Mouse (Mus musculus) brain, embryonic 14.5 days (tissue): ENCODE data around the gene Stradb. TPM values are rescaled to one million over a fixed set of nuclear protein-coding genes. Genes with fewer than 3 reads are reported as not detected.

Experiments
- DNase-seq: peaks from one replicate; pipeline ENCODE4 v3.0.0-alpha.2; 2011; ENCODE audit warnings: low read depth
- CTCF ChIP-seq: fragments of 200-500 bp; IDR thresholded peaks from 2 replicates; pipeline ENCODE4 v1.5.1; 2012; ENCODE audit warnings: inconsistent platforms, mild to moderate bottlenecking, moderate library complexity, borderline replicate concordance; ENCODE audit not compliant: insufficient read depth, insufficient read length; ENCODE audit errors: extremely low read depth
- POLR2A ChIP-seq: fragments of 200-500 bp; IDR thresholded peaks from 2 replicates; pipeline ENCODE4 v1.6.1; 2012; ENCODE audit warnings: mild to moderate bottlenecking, inconsistent platforms, borderline replicate concordance; ENCODE audit not compliant: poor library complexity, insufficient read depth, insufficient read length, severe bottlenecking; ENCODE audit errors: extremely low read depth
- polyA plus RNA-seq: library from polyadenylated mRNA; depleted of rRNA; stranded (reverse); fragments of >200 nt; gene quantifications from 2 replicates; pipeline ENCODE4 v1.2.3, GENCODE M21; 2012; rRNA removed

Gene Stradb
- polyA plus RNA-seq = 43.0 and 45.4 TPM in 2 replicates

DNA sequence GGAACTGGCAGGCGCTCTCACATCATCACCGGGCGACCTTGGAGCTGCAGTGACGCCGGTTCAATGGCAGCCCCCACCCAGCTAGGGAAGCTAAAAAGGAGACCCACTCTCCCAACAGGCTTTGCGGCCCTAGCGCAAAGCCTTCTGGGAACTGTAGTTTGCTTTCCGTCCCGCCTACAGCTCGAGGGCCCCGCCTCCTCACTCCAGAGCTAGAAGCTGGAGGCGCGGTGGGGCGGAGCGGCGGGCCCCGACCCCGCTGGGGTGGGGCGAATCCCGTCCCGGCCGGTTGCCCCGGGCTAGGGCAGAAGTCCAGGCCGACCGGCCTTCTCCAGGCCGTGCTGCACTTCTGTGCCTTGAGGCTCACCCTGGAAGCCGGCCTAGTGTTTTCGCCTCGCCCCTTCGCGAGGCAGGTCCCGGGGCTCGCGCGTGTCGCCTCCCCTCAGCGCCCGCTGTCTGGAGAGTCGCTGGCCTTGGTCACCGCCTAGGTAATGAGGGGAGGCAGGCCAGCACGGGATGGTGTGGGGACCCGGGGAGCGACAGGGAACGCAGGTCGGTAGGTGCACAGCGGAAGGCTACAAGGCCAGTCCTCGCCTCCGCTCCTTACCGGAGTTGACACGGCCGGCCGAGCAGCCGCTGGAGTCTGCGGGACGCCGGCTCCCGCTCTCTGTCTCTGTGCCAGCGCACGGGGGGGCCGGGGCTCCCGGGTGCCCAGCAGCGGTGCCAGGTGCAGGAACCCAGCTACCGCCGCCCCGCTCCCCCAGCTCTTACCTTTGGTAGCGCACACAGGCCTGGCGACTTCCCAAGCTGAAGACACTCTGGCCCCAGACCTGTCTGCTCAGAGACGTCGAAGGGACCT, at the start of gene Stradb, which contains the start of gene Trak2:
Gene Stradb (plus strand): TSS at position 157 of the 856 bp plus-strand sequence.
Gene Trak2 (minus strand): TSS at position 65 of the 856 bp plus-strand sequence.
- TF ChIP-seq CTCF = no peak
- peak; percentile 88 for TF ChIP-seq POLR2A
- DNase-seq = peak; percentile 99

DNA sequence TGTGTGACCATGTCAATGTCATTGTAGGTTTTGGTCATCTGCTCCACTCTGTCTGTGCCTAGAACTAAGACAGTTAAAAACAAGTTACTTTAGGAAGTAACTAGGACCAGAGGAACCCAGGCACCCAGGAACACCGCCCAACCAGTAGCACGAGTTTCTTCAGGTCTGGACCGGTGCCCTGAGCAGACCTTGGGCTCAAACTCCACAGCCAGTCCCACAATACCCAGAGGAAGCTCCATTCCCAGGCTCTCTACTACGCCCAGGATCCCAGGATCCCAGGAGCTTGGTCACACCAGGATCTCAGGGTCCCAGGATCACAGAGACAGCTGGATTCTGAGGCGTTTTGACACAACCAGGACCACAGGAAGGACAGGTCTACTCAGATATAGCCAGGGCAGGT, 46.7 kb upstream of the Stradb start:
- DNase-seq = no peak
- no peak for TF ChIP-seq CTCF
- TF ChIP-seq POLR2A = no peak

DNA sequence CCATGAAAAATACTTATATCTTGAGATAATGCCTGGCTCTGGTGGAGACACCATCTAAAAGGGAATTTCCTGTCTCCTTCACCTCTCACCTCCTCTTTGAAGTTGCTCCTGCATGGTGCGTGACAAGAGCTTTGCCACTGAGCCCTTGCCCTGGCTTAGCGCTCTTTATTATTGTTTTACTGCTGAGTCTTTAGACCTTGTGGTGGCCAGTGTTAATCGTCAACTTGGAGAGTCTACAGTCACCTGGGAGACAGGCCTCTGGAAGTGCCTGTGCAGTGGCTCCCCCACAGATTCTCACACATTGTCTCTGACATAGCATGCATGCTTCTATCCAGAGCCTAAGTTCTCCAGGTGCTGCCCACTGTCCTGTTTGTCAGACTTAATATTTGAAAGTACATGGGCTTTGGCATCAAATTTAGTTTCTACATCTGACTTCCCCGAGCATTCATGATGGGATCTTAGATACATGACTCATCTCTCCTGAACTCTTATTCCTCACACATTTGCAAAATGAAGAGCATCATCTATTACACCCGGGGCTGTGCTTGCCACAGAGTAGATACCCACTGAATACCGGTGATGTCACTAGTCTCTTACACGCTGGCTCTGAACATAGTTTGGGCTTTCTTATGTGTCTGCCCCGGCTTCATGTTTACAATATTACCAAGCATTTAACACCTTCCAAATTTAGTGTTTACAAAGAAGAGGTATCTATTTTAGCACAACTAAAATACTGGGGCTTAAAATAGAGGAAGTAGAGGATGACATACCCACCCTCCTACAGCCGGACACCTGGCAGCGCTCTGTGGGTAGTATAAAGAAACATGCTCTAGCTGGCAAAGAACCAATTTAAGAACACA, 36.3 kb upstream of the Stradb start:
- DNase-seq = no peak
- TF ChIP-seq POLR2A (no peak), CTCF (no peak)

DNA sequence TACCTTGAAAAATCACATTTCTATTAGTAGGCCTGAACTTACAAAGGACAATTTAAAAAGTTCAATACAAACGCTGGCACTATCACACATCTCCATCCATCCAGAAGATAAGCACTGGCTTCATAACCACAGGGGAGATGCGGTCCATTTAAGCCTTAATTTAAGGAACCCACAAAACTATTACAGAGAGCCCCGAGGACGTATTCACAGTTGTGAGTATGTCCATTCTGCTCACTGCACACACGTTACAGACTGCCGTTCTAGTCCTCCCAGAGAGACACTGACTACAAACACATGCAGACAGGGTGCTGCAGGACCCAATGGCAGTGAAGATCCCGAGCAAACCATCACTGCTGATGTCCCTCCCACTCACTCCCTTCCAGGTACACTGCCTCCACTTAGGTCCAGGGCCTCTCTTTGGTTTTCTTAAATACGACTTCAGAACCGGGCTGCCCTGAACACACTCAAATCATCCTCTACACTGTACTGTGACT, 35.7 kb upstream of the Stradb start:
- no peak for TF ChIP-seq POLR2A
- no peak for TF ChIP-seq CTCF
- no peak for DNase-seq

DNA sequence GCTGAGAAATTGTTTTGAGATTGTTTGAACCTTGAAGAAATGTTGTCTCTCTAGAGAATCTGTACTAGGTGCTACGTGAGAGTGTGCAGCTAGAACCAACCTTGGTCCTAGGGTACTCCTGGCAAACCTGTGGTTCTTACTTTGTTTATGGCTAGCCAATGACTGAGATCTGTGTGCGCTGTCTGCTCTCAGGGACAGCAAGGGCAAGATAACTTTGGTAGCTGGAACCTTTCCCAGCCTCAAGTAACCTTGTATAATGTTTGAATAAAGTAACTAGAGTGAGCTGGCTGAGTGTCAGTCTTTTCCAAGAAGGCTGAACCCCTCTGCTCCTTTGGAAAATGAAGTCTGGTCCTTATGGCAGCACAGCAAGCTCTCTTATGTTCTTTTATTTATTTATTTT, 27.8 kb upstream of the Stradb start:
- no peak for TF ChIP-seq POLR2A
- no peak for TF ChIP-seq CTCF
- no peak for DNase-seq

DNA sequence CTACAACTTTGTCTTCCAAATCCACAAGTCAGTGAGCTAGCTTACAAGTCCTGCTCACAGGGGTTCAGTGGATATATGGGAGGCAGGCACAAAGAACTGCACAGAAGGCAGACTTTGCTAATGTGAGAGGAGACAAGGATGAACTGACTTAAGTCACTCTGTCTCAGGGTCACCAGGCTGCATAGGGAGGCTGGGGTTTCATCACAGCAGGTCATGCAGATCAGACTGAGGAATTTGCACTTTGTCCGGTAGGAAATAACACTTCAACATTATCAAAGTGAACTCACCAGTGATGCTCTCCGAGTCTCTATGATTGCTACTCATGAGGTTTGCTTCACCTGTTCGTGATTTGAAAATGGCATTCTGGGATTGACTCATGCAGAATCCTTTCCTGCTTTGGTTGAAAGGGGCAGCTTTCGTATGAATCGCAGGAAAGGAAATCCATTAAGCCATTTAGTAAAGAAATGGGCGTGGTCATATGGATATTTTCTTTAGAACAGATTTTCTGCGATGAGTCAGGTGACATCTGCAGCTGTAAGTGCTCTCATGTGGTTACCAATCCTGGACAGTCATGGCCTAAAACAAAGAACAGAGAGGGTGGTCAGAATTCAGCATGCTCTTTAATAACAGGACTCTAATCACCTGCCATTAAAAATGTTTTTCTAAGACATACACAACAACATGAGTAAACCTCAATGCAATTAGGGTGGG, 27.2 kb upstream of the Stradb start:
- TF ChIP-seq CTCF (no peak), POLR2A (no peak)
- DNase-seq = no peak

DNA sequence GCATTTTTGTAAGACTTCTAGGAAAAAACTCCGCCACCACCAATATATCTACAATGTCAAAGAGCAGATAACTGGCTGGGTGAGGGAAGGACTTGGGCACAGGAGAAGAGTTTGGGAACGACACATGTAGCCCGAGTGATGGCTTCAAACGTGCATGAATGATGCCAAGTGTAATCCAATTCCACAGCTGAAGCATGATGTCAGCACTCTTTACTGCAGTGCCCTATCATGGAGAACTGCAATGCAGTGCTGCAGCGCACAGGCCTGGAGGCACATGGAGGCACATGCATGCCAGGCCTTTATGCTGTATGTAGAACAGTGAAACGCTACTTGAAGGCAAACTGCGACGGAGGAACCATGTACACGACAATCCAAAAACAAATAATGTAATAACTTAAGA, 26.6 kb upstream of the Stradb start:
- TF ChIP-seq POLR2A (no peak), CTCF (no peak)
- no peak for DNase-seq

DNA sequence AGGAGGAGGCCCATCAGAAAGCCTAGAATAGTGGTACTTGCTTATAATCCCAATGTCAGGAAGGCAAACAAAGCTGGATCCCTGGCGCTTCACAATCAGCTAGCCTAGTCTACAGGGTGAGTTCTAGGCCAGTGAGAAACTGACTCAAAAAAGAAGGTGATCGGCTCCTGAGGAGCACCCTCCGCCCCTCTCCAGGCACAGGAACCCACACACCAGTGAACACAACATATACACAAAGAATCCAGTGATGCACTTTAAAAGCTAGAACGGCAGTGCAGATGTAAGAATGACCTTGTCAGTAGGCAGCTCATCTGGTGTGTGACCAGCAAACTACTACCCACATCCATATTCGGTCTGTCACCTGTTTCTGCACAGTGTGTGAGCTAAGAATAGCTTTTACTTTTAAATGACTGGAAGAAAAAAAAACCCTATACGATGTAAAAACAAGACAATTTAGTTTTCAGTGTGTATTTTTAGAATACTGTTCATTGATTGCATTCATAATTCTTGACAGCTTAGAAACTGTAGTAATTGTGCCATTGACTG, 23.7 kb upstream of the Stradb start:
- TF ChIP-seq POLR2A (no peak), CTCF (no peak)
- DNase-seq = no peak

DNA sequence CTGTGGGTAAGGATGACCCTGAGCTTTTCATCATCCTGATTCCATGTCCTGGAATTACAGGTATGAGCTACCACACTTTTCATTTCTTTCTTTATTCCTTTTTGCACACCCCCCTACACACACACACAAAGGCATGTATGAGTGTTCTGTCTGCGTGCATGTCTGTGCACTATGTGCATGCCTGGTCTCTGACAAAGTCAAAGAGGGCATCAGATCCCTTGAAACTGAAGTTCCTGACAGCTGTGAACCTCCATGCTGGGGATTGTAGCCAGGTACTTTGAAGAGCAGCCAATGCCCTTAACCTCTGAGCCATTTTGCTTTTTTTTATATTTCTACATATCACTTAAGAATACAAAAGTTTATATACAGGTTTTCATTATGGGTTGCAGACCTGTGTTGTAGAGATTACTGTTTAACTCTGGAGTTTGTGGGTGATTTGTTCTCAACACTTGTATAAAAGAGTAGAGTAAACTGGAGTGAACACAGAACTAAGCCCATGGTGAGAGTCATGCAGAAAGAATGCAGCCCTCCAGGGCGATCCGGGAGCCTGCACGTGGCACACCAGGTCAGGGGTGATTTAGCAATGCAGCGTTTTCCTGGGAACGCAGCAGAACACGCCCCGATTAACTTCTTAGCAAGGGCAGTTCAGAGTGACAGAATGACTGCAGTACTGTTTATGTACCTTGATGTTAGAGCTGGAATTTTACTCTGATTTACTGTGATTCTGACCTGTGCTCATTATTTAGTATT, 22.2 kb upstream of the Stradb start:
- DNase-seq = peak; percentile 15
- TF ChIP-seq CTCF (no peak), POLR2A (no peak)

DNA sequence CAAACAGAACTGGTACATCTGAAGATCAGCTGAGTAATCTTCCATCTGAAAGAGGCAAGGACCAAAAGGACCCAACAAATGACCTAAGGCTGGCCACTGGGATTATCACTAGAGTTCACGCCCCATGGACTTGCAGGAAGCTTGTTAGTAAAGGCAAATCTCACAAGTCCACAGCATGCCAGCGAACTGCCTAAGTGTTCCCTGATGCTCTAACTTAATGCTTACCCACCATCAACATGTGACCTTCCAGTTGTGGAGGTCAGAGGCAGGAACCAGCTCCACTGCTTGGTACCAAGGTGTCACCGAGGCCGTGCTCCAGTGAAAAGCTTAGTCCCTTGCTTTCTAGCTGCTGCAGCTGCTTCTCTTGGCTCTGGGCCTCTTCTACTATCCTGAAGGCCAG, 21.5 kb upstream of the Stradb start:
- TF ChIP-seq POLR2A (no peak), CTCF (no peak)

DNA sequence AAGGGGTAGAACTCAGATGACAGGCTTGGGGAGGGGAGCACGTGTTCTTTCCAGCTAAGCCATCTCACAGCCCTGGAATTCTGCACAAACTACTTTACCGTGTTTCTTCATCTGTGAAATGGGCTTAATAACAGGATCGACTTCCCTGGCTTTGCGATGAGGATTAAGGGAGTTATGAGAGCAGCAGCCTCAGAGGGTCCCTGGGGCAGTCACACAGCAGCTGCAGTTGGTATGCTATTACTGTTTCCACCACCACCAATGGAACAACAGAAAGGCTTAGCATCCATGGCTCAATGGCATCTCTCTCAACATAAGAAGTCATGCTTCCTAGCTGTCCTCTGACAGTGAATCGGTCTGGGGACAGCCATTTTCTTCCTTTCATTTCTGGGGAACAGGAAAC, 20.8 kb upstream of the Stradb start:
- TF ChIP-seq POLR2A = no peak
- TF ChIP-seq CTCF = no peak
- no peak for DNase-seq

More for the DNA sequence above, 21.5 kb upstream of the Stradb start:
- no peak for DNase-seq
